Mouse (Mus musculus) kidney, embryonic 14.5 days (tissue): ENCODE measurements around the gene Epas1. TPM values are rescaled to one million over a fixed set of nuclear protein-coding genes. Genes with fewer than 3 reads are reported as not detected.

Source experiments
- ATAC-seq: fragments of 200-750 bp; cut with Nextera tagmentation; 2 replicates; pipeline ENCODE4 v1.8.0; 2017; ENCODE audit warnings: moderate number of reproducible peaks, mild to moderate bottlenecking, moderate TSS enrichment, moderate library complexity; ENCODE audit not compliant: low FRiP score, low TSS enrichment
- H3K27ac ChIP-seq: fragments of 300-500 bp; sonication (generic); 2 replicates; pipeline ENCODE4 v1.5.1; 2014; ENCODE audit warnings: low read depth, mild to moderate bottlenecking, low read length, moderate library complexity, mixed read lengths
- H3K27me3 ChIP-seq: fragments of 300-500 bp; sonication (generic); 2 replicates; pipeline ENCODE4 v1.6.1; 2014; ENCODE audit warnings: mild to moderate bottlenecking, low read length; ENCODE audit not compliant: control insufficient read depth, insufficient read depth
- H3K36me3 ChIP-seq: fragments of 300-500 bp; sonication (generic); 2 replicates; pipeline ENCODE4 v1.6.1; 2014; ENCODE audit warnings: low read length, mixed read lengths; ENCODE audit not compliant: control insufficient read depth, insufficient read depth
- H3K4me1 ChIP-seq: fragments of 300-500 bp; sonication (generic); 2 replicates; pipeline ENCODE4 v1.6.1; 2014; ENCODE audit warnings: low read length, mixed read lengths; ENCODE audit not compliant: control insufficient read depth, insufficient read depth
- H3K4me2 ChIP-seq: fragments of 300-500 bp; sonication (generic); replicated peaks from 2 replicates; pipeline ENCODE4 v1.6.1; 2014; ENCODE audit warnings: low read depth, mild to moderate bottlenecking, low read length
- H3K4me3 ChIP-seq: fragments of 300-500 bp; sonication (generic); 2 replicates; pipeline ENCODE4 v1.5.1; 2014; ENCODE audit warnings: mild to moderate bottlenecking, low read length
- H3K9ac ChIP-seq: fragments of 300-500 bp; sonication (generic); 2 replicates; pipeline ENCODE4 v1.6.1; 2014; ENCODE audit warnings: low read depth, mild to moderate bottlenecking, low read length, moderate library complexity
- H3K9me3 ChIP-seq: fragments of 300-500 bp; sonication (generic); 2 replicates; pipeline ENCODE4 v1.6.1; 2016; ENCODE audit warnings: low read length; ENCODE audit not compliant: control insufficient read depth
- WGBS: fragments of 180-500 bp; shearing (Covaris S2); extraction: QIAGEN DNeasy Blood & Tissue Kit; methylation state at CpG from one replicate; pipeline ENCODE4 v1.1.7; 2014; 5-methylcytosine and 5-hydroxymethylcytosine counted together
- polyA plus RNA-seq: library from polyadenylated mRNA; unstranded; fragments of >200 nt; fragmentation: Nextera tagmentation; extraction: Ambion mirVana; gene quantifications from 2 replicates; pipeline ENCODE4 v1.2.1, GENCODE M21; 2014

Epas1 gene
- polyA plus RNA-seq, 1 experiment from 2014 or later: 12.8 TPM

- H3K9ac ChIP-seq: no peak overlapping the region
- H3K36me3 ChIP-seq: no peaks in the 10 kb centered on the region
- H3K27ac ChIP-seq: no peak overlapping the region
- 91% methylated on average over 17 of the region's 17 CpGs for WGBS
- ATAC-seq: no peak
- no peaks in the 10 kb centered on the region for H3K4me1 ChIP-seq
- H3K4me2 ChIP-seq: no peak overlapping the region
- no peaks in the 10 kb centered on the region for H3K9me3 ChIP-seq
- H3K27me3 ChIP-seq: no peaks in the 10 kb centered on the region
- H3K4me3 ChIP-seq: no peak overlapping the region
Observed at GRCm38 (mm10) chr17:86826376-86826775, 72.9 kb downstream of the Epas1 start.

- Histone ChIP-seq H3K9ac (no peak overlapping the region), H3K4me3 (no peak overlapping the region), H3K36me3 (no peaks in the 10 kb centered on the region), H3K4me1 (no peaks in the 10 kb centered on the region), H3K9me3 (no peaks in the 10 kb centered on the region), H3K27ac (no peak overlapping the region), H3K4me2 (no peak overlapping the region), H3K27me3 (no peaks in the 10 kb centered on the region)
- no peak for ATAC-seq
- WGBS: 93% methylated on average over 19 of the region's 19 CpGs
Observed at GRCm38 (mm10) chr17:86827391-86828165, 74.1 kb downstream of the Epas1 start.

DNA sequence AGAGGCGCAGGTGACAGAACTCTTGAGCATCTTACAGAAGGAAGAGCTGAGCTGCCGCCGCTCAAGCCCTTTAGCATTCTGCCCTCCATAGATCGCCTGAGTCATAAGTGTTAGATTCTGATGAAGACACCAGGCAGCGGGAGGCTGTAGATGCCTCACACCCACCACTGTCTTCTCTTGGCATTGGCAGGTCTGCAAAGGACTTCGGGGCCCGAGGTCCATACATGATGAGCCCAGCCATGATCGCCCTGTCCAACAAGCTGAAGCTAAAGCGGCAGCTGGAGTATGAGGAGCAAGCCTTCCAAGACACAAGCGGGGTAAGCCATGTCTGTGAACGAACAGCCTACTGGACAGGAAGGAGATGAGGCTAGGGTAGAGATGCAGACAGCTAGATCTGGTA, 75.0 kb downstream of the Epas1 start:
- Histone ChIP-seq H3K27me3 (no peaks in the 10 kb centered on the region), H3K9me3 (no peaks in the 10 kb centered on the region), H3K4me2 (no peak overlapping the region), H3K27ac (no peak overlapping the region), H3K4me1 (no peaks in the 10 kb centered on the region), H3K4me3 (no peak overlapping the region), H3K36me3 (no peaks in the 10 kb centered on the region), H3K9ac (no peak overlapping the region)
- WGBS: 97% methylated on average over 11 of the region's 11 CpGs
- no peak for ATAC-seq

- ATAC-seq: no peak
- no peak overlapping the region for H3K4me2 ChIP-seq
- no peaks in the 10 kb centered on the region for H3K27me3 ChIP-seq
- H3K9ac ChIP-seq: no peak overlapping the region
- no peaks in the 10 kb centered on the region for H3K9me3 ChIP-seq
- H3K36me3 ChIP-seq: no peaks in the 10 kb centered on the region
- WGBS: 88% methylated on average over 13 of the region's 13 CpGs
- no peak overlapping the region for H3K27ac ChIP-seq
- H3K4me1 ChIP-seq: no peaks in the 10 kb centered on the region
- no peak overlapping the region for H3K4me3 ChIP-seq
Observed at GRCm38 (mm10) chr17:86829383-86830175, 76.1 kb downstream of the Epas1 start.

DNA sequence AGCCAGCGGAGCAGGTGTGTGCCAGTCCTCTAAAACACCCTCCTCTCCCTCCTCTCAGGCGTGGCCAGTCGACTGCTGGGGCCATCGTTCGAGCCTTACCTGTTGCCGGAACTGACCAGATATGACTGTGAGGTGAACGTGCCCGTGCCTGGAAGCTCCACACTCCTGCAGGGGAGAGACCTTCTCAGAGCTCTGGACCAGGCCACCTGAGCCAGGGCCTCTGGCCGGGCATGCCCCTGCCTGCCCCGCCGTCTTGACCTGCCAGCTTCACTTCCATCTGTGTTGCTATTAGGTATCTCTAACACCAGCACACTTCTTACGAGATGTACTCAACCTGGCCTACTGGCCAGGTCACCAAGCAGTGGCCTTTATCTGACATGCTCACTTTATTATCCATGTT, 77.4 kb downstream of the Epas1 start:
- Histone ChIP-seq H3K27me3 (no peaks in the 10 kb centered on the region), H3K9ac (no peak overlapping the region), H3K4me2 (no peak overlapping the region), H3K4me1 (no peaks in the 10 kb centered on the region), H3K9me3 (no peaks in the 10 kb centered on the region), H3K27ac (no peak overlapping the region), H3K4me3 (no peak overlapping the region), H3K36me3 (no peaks in the 10 kb centered on the region)
- 85% methylated on average over 12 of the region's 12 CpGs for WGBS
- no peak for ATAC-seq

DNA sequence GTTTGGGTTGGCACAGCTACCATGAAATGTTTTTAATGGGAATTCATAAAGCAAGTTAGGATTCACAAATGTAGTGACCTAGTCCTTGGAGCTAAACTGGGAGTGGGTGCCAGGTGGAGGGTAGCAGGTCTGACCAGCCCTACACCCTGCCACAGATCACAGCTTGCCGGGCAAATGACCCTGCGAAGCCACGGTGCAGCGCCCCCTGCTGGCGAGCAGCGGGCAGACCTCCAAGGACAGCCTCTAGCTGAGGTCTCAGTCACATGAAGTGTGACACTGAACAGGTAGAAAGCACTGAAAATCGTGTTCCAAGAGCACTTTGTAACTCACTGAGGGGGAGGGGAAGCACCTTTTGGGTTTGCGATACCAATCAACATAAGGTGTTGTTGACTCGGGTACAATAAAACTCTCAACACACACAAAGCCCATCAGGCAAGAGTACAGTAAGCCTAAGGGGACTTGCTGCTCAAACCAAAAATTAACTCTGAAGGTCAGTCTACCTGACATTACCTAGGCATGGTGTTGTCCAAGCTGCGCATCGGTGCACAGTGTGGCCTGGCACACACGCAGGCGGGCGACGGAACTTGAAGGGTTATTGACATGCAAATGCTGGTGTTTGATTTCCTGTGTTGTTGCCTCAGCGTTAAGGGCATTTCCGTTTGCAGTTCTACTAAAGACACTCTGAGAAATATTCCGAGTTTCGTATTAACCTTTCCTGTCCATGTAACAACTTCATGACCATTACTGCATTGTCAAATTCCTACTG, 79.2 kb downstream of the Epas1 start:
- H3K4me1 ChIP-seq: no peaks in the 10 kb centered on the region
- H3K27me3 ChIP-seq: no peaks in the 10 kb centered on the region
- no peak overlapping the region for H3K4me3 ChIP-seq
- H3K4me2 ChIP-seq: no peak overlapping the region
- H3K9ac ChIP-seq: no peak overlapping the region
- 76% methylated on average over 19 of the region's 19 CpGs for WGBS
- no peak overlapping the region for H3K27ac ChIP-seq
- H3K36me3 ChIP-seq: no peaks in the 10 kb centered on the region
- H3K9me3 ChIP-seq: no peaks in the 10 kb centered on the region
- no peak for ATAC-seq

- Histone ChIP-seq H3K4me2 (no peak overlapping the region), H3K4me3 (no peak overlapping the region), H3K9me3 (no peaks in the 10 kb centered on the region), H3K4me1 (no peaks in the 10 kb centered on the region), H3K27ac (no peak overlapping the region), H3K27me3 (no peaks in the 10 kb centered on the region), H3K36me3 (no peaks in the 10 kb centered on the region), H3K9ac (no peak overlapping the region)
- ATAC-seq: no peak
- 94% methylated on average over 10 of the region's 10 CpGs for WGBS
Observed at GRCm38 (mm10) chr17:86833945-86834344, 80.4 kb downstream of the Epas1 start.

- 84% methylated on average over 5 of the region's 5 CpGs for WGBS
- no peak overlapping the region for H3K4me2 ChIP-seq
- H3K9me3 ChIP-seq: no peaks in the 10 kb centered on the region
- H3K9ac ChIP-seq: no peak overlapping the region
- H3K27me3 ChIP-seq: no peaks in the 10 kb centered on the region
- no peak overlapping the region for H3K27ac ChIP-seq
- H3K4me3 ChIP-seq: no peak overlapping the region
- H3K4me1 ChIP-seq: no peaks in the 10 kb centered on the region
- ATAC-seq: no peak
- H3K36me3 ChIP-seq: no peaks in the 10 kb centered on the region
Observed at GRCm38 (mm10) chr17:86839308-86839707, 85.8 kb downstream of the Epas1 start.
